Mouse (Mus musculus): ENCODE results near the gene Vmn1r169. TPM values are rescaled to one million over a fixed set of nuclear protein-coding genes. Genes with fewer than 3 reads are reported as not detected.
"Not testable (repeated sequence)": the region's sequence is repeated elsewhere in the genome, so short reads cannot be mapped to it uniquely, and the experiment has no call there.

Vmn1r169 gene
- total RNA-seq (2021) (not detected), polyA plus RNA-seq (2012; rRNA removed) (not detected in 2 replicates)
- long read RNA-seq: 0 reads

- DNase-seq: not testable (repeated sequence)
These were observed at the start of gene Vmn1r169 for GRCm38 (mm10) chr7:23575226-23575625. Gene Vmn1r169 (plus strand): TSS chr7:23575526.

- not testable (repeated sequence) for DNase-seq
These were observed 35.9 kb upstream of the Vmn1r169 start, which contains the start of gene Vmn1r168 for GRCm38 (mm10) chr7:23539432-23539831. Gene Vmn1r168 (plus strand): TSS chr7:23539732.

GRCm38 (mm10) chr7:23605875-23606274 lies 30.5 kb downstream of the Vmn1r169 start, which contains the start of gene Vmn1r170:
Gene Vmn1r170 (plus strand): TSS chr7:23606175.
- DNase-seq: not testable (repeated sequence)

Other genes starting within 250 kb of the Vmn1r169 start
- not detected for gene Nlrp5, start 189.6 kb upstream of the Vmn1r169 start, total RNA-seq (2021)
- gene Nlrp5, start 189.6 kb upstream of the Vmn1r169 start, polyA plus RNA-seq (2012; rRNA removed): not detected in 2 replicates
- not detected for gene Vmn1r167, start 68.3 kb upstream of the Vmn1r169 start, total RNA-seq (2021)
- gene Vmn1r167, start 68.3 kb upstream of the Vmn1r169 start, polyA plus RNA-seq (2012; rRNA removed): not detected in 2 replicates
- not detected for gene Vmn1r168, start 35.8 kb upstream of the Vmn1r169 start, total RNA-seq (2021)
- not detected in 2 replicates for gene Vmn1r168, start 35.8 kb upstream of the Vmn1r169 start, polyA plus RNA-seq (2012; rRNA removed)
- not detected for gene Vmn1r170, start 30.6 kb downstream of the Vmn1r169 start, total RNA-seq (2021)
- gene Vmn1r170, start 30.6 kb downstream of the Vmn1r169 start, polyA plus RNA-seq (2012; rRNA removed): not detected in 2 replicates
- gene Vmn1r171, start 55.2 kb downstream of the Vmn1r169 start, total RNA-seq (2021): not detected
- gene Vmn1r171, start 55.2 kb downstream of the Vmn1r169 start, polyA plus RNA-seq (2012; rRNA removed): not detected in 2 replicates
- not detected for gene Vmn1r172, start 82.8 kb downstream of the Vmn1r169 start, total RNA-seq (2021)
- not detected in 2 replicates for gene Vmn1r172, start 82.8 kb downstream of the Vmn1r169 start, polyA plus RNA-seq (2012; rRNA removed)
- not detected for gene Vmn1r173, start 125.2 kb downstream of the Vmn1r169 start, total RNA-seq (2021)
- not detected in 2 replicates for gene Vmn1r173, start 125.2 kb downstream of the Vmn1r169 start, polyA plus RNA-seq (2012; rRNA removed)
- gene Vmn1r174, start 176.7 kb downstream of the Vmn1r169 start, total RNA-seq (2021): not detected
- not detected in 2 replicates for gene Vmn1r174, start 176.7 kb downstream of the Vmn1r169 start, polyA plus RNA-seq (2012; rRNA removed)
- not detected for gene Vmn1r175, start 235.1 kb downstream of the Vmn1r169 start, total RNA-seq (2021)
- not detected in 2 replicates for gene Vmn1r175, start 235.1 kb downstream of the Vmn1r169 start, polyA plus RNA-seq (2012; rRNA removed)

All from adrenal gland, adult 2 months (tissue).